Mouse (Mus musculus): ENCODE measurements at regions not wholly inside any gene's neighbourhood (a gene's known extent, or its start where the extent isn't known, plus 50 kb on each side); places are given as distances from the start of the nearest gene placed in this dataset.

DNA sequence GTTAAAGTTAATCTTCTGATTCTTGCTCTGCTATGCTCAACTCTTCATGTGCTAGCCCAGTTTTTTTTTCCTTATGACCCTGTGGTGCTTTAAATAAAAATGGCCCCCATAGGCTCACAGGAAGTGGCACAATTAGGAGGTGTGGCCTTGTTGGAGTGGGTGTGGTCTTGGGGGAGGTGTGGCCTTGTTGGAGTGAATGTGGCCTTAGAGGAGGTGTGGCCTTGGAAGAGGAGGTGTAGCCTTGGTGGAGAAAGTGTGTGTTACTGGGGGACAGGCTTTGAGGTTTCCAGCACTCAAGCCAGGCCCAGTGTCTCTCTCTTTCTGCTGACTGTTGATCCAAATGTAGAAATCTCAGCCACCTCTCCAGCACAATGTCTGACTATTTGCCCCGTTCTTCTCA is 186.0 kb upstream of the Rhobtb1 start:
- Histone ChIP-seq H3K27me3 (no peaks in the 10 kb centered on the region), H3K36me3 (no peaks in the 10 kb centered on the region), H3K9ac (no peak overlapping the region), H3K4me3 (replicated peaks) (no peak overlapping the region), H3K4me1 (no peaks in the 10 kb centered on the region), H3K27ac (no peak overlapping the region), H3K4me2 (no peak overlapping the region), H3K9me3 (replicated peaks) (no peaks in the 10 kb centered on the region)
- no peak for ATAC-seq (replicated peaks; ENCODE audit: low FRiP score)
- 94% methylated on average over 1 of the region's 1 CpGs for WGBS

DNA sequence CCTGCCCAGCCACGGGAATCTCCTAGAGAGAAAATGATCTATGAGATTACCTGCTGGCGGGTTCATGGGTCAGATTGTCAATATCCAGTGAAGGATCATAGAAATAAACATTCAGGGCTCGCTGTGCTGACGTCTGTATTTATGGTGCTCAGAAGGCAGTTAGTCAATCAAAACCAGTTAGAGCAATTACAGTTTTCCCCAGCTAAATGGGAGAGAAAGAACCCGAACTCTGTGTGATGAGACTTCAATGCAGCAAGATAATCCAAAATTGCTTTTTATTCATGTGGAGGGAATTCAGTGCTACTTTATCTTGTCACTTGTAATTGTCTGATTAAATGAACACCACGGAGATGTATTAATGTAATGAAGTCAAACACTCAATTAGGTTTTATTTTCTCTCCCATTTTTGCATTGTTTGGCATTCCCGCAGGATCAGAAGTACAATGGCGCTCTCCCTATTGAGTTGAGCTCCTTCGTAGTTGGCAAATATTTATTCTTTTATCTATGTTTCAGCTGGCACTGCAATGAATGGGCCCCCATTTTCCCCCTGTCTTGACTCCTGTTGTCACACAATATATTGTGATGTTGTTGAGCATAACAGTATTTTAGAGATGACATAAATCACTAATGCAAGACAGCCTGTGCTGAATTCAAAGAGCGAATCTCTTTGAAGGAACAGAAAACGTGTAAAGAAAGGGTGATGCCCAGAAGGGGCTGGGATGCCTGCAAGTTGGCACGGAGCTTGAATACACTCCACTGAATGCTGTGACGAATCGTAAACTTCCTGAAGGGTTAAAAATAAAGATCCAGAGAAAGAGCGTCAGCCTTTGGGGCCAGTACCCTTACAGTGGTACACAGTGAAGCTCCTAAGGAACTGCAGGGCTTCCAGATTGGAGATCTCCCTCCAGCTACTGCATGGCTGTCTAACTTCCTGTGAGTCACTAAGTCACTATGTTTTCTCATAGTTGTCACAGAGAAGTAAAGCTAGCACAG is 183.0 kb upstream of the Rhobtb1 start:
- 75% methylated on average over 15 of the region's 15 CpGs for WGBS
- Histone ChIP-seq H3K27me3 (no peaks in the 10 kb centered on the region), H3K9ac (no peak overlapping the region), H3K9me3 (replicated peaks) (no peaks in the 10 kb centered on the region), H3K36me3 (no peaks in the 10 kb centered on the region), H3K4me1 (no peaks in the 10 kb centered on the region), H3K4me3 (replicated peaks) (no peak overlapping the region), H3K27ac (no peak overlapping the region), H3K4me2 (no peak overlapping the region)
- no peak for ATAC-seq (replicated peaks; ENCODE audit: low FRiP score)

DNA sequence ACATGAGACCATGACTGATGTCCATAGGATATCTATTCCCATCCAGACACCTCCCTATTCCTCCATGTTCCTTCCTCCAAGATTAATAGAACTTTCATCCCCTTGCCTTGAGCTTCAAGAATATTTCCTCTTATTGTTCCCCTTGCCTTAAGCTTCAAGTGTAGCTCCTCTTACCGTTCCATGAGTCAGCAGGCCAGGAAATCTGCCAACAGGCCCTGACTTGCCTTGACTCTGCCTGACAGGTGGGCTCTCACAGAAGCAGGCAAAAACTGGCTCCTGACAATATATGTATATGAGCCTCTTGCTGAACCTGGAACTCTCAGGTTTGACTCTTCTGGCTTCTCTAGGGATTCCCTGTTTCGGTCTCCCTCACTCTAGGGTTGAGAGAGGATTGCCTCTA is 180.7 kb upstream of the Rhobtb1 start:
- H3K27me3 ChIP-seq, result no peaks in the 10 kb centered on the region
- 78% methylated on average over 2 of the region's 2 CpGs for WGBS
- H3K9me3 ChIP-seq (replicated peaks), result no peaks in the 10 kb centered on the region
- H3K36me3 ChIP-seq, result no peaks in the 10 kb centered on the region
- no peak overlapping the region for H3K4me3 ChIP-seq (replicated peaks)
- H3K9ac ChIP-seq, result no peak overlapping the region
- no peak overlapping the region for H3K4me2 ChIP-seq
- H3K4me1 ChIP-seq, result no peaks in the 10 kb centered on the region
- H3K27ac ChIP-seq, result no peak overlapping the region
- ATAC-seq (replicated peaks; ENCODE audit: low FRiP score), result no peak

DNA sequence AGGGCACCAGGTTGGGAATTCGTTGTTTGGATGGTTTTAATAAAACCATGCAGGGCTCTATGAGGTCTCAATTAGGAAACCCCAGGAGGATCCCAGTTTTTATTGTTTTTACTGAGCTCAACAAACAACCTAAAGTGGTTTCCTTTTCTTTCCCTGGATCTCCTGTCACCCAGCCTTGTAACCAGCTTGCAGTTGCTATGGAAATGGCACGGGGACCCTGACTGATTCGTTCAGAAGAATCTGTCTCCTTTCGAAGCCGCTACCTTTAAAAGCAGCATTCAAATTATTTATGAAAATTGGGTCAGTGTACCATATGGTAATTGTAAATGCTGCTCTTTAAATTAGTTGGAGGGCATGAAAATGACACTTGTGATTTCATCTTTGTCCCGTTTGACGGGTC is 176.5 kb upstream of the Rhobtb1 start:
- 85% methylated on average over 7 of the region's 7 CpGs for WGBS
- Histone ChIP-seq H3K4me1 (peaks cover 5% of the 10 kb centered on the region; the same call in 1 of the 2 replicates), H3K36me3 (no peaks in the 10 kb centered on the region), H3K4me3 (replicated peaks) (no peak overlapping the region), H3K4me2 (no peak overlapping the region), H3K27ac (no peak overlapping the region), H3K9ac (no peak overlapping the region), H3K27me3 (no peaks in the 10 kb centered on the region), H3K9me3 (replicated peaks) (no peaks in the 10 kb centered on the region)
- no peak for ATAC-seq (replicated peaks; ENCODE audit: low FRiP score)

DNA sequence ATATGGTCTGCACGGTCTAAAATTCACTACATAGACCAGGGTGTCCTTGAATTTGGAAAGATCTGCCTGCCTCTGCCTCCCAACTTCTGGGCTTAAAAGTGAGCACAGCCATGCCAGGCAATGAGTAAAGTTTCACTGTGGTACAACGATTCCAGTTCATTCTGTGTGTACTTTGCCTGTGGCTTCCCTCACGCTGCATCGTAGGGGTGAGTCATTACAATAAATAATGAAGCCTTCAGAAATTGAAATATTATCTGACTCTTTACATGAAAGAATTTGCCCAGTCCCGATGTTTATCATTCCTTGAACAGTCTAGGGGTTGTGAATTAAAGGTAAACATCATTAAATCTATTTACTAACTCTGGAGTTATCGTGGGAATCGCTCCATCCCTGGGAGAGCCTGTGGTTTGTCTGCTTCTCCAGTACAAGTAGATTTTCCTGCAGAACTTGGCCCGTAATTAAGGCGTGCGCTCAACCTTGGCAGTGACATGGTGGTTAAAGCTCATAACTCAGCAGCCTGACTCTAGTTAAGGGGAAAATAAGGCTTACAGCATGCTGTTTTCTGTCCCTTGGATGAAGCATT is 174.7 kb upstream of the Rhobtb1 start:
- Histone ChIP-seq H3K27me3 (no peaks in the 10 kb centered on the region), H3K4me1 (peaks cover 5% of the 10 kb centered on the region; the same call in 1 of the 2 replicates), H3K9me3 (replicated peaks) (no peaks in the 10 kb centered on the region), H3K27ac (peak overlapping the region; percentile 60; the same call in 1 of the 2 replicates), H3K36me3 (no peaks in the 10 kb centered on the region), H3K4me2 (no peak overlapping the region), H3K9ac (no peak overlapping the region), H3K4me3 (replicated peaks) (no peak overlapping the region)
- ATAC-seq (replicated peaks; ENCODE audit: low FRiP score), result peak; percentile 79
- 29% methylated on average over 10 of the region's 10 CpGs for WGBS

DNA sequence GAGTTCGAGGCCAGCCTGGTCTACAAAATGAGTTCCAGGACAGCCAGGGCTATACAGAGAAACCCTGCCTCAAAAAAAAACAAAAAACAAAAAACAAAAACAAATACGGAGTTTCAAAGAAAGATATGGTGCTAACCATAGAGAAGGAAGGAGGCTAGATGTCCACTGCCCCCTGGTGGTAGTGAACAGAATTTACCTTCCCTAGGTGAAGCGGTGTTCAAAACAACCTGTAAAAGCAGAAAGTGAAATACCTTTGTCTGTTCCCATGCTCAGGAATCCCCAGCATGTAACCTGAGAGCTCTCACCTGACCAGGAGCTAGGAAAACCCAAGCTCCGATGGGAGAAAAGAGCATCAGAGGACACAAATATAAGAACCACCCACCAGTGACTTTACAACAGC is 173.1 kb upstream of the Rhobtb1 start:
- H3K4me2 ChIP-seq, result no peak overlapping the region
- no peaks in the 10 kb centered on the region for H3K36me3 ChIP-seq
- no peak for ATAC-seq (replicated peaks; ENCODE audit: low FRiP score)
- peaks cover 5% of the 10 kb centered on the region; the same call in 1 of the 2 replicates for H3K4me1 ChIP-seq
- H3K9ac ChIP-seq, result no peak overlapping the region
- no peak overlapping the region for H3K4me3 ChIP-seq (replicated peaks)
- WGBS, result 73% methylated on average over 4 of the region's 4 CpGs
- no peaks in the 10 kb centered on the region for H3K9me3 ChIP-seq (replicated peaks)
- H3K27me3 ChIP-seq, result no peaks in the 10 kb centered on the region
- H3K27ac ChIP-seq, result no peak overlapping the region

DNA sequence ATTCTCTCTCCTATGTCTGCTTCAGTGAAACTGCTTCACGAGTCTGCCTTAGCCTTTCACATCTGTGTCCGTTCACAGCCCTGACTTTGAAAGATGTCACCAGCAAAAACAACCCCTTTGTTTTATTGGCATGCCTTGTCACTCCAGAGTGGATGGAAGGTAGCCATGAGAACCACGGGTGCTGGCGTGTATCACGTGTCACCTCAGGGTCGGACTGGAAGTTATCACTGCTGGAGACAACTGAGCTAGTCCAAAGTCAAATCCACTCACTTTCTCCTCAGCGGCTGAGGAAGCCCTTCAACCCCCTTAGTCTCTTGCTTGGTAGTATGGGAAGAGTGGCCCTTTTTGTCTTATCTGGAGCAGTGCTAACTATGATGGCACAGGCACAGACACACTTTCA is 171.3 kb upstream of the Rhobtb1 start:
- ATAC-seq (replicated peaks; ENCODE audit: low FRiP score), result no peak
- H3K36me3 ChIP-seq, result no peaks in the 10 kb centered on the region
- 59% methylated on average over 7 of the region's 7 CpGs for WGBS

DNA sequence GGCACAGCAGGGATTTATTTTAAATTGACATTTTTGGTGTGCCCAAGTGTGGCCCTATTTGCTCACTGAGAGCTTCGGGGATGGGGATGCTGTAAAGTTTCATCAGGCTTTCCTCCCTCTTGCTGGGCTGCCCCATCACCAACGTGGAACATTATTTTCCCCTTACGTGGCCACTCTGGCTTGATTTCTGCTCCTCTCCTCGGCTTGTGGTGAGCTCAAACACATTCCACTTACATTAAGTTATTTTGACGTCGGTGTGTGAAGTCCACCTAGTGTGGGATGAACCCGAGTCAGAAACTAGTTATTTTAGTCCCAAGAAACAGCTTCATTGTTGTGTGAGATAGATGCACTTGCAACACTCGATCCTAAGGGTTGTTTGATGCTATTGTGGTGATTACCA is 168.9 kb upstream of the Rhobtb1 start:
- no peak overlapping the region for H3K27ac ChIP-seq
- no peaks in the 10 kb centered on the region for H3K27me3 ChIP-seq
- no peaks in the 10 kb centered on the region for H3K9me3 ChIP-seq (replicated peaks)
- H3K36me3 ChIP-seq, result no peaks in the 10 kb centered on the region
- H3K4me3 ChIP-seq (replicated peaks), result no peak overlapping the region
- no peak overlapping the region for H3K4me2 ChIP-seq
- WGBS, result 83% methylated on average over 8 of the region's 8 CpGs
- no peak for ATAC-seq (replicated peaks; ENCODE audit: low FRiP score)
- no peaks in the 10 kb centered on the region for H3K4me1 ChIP-seq
- no peak overlapping the region for H3K9ac ChIP-seq

More for the DNA sequence above, 171.3 kb upstream of the Rhobtb1 start:
- no peak overlapping the region for H3K4me2 ChIP-seq
- no peaks in the 10 kb centered on the region for H3K27me3 ChIP-seq
- H3K9me3 ChIP-seq (replicated peaks), result no peaks in the 10 kb centered on the region
- peaks cover 5% of the 10 kb centered on the region; the same call in 1 of the 2 replicates for H3K4me1 ChIP-seq
- no peak overlapping the region for H3K4me3 ChIP-seq (replicated peaks)
- H3K27ac ChIP-seq, result no peak overlapping the region
- H3K9ac ChIP-seq, result no peak overlapping the region

DNA sequence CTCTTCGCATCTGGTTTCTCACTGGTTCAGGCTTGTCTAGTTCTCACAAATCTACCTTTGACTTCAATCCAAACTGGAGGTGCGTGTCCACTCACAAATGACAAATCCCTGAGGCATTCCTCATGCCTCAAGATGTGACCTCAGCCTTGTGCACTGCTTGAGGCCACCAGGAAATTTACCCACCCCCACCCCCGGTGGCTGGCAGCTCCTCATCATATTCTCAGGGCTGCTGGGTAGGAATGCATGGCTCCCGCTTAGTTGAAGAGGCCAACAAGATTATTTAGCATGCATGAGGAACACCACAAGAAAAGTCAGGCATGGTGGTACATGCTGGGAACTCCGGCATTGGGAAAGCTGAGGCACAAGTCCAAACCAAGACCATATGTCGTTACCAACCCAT is 160.7 kb upstream of the Rhobtb1 start:
- no peak overlapping the region for H3K27ac ChIP-seq
- H3K9ac ChIP-seq, result no peak overlapping the region
- no peak overlapping the region for H3K4me2 ChIP-seq
- no peaks in the 10 kb centered on the region for H3K36me3 ChIP-seq
- H3K9me3 ChIP-seq (replicated peaks), result no peaks in the 10 kb centered on the region; the same call in 1 of the 2 replicates
- no peak for ATAC-seq (replicated peaks; ENCODE audit: low FRiP score)
- WGBS, result 83% methylated on average over 6 of the region's 6 CpGs
- H3K4me1 ChIP-seq, result no peaks in the 10 kb centered on the region
- no peak overlapping the region for H3K4me3 ChIP-seq (replicated peaks)
- H3K27me3 ChIP-seq, result no peaks in the 10 kb centered on the region

DNA sequence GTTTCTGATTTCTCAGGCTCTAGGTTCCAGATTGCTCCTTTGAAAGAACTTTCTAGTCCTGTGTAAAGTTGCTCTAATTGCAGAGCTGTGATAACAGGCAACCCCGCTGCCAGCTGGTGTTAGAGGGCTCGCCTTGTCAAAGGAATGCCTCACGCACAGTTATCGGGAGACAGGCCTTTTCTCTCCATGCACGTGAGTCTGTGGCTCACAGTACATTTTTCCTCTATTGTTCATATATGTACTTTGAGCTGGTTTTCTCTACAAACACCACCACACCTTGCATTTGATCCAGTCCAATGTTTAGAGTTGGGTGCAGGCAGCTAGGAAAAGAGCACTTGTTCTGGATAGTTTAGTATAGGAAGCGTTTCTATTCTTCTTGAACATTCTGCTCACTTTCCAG is 151.6 kb upstream of the Rhobtb1 start:
- Histone ChIP-seq H3K9ac (no peak overlapping the region), H3K27ac (no peak overlapping the region), H3K4me1 (no peaks in the 10 kb centered on the region), H3K36me3 (no peaks in the 10 kb centered on the region), H3K4me2 (no peak overlapping the region), H3K27me3 (no peaks in the 10 kb centered on the region), H3K4me3 (replicated peaks) (no peak overlapping the region), H3K9me3 (replicated peaks) (0 out of 2 replicates have a peak, but pooled peaks cover 4% of the 10 kb centered on the region)
- 92% methylated on average over 6 of the region's 6 CpGs for WGBS
- ATAC-seq (replicated peaks; ENCODE audit: low FRiP score), result no peak

DNA sequence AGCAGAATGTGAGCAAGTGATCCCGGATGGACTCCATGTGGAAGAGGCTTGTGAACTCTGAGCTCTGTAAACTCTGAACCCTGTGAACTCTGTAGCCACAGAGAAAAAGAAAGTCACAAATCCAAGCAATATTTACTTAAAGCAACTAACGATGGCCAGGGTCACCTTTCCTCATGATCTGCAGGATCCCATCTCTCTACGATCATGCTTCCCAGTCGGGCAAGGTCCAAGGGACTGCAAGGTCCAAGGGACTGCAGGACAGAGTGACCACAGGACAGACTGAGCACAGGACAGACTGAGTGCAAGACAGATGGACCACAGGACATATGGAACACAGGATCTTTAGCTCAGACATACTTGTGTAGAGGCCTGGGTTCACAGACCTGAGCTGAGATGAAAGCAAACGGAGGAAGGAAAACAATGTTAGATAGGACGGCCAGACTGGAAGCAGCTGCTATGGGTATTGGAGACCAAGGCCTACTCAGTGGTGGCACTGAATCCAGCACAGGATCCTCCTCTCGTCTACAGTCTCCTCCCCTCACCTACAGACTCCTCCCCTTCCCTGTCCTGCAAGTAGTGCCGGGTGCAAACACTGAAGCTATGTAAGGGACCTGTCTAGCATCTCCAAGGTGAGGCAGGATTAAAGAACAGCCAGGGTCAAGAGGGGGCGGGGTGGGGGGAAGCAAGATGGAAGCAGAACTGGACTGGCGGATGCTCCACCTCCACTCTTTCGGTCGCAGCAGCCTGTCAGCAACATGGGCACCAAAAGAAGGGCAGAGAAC is 149.4 kb upstream of the Rhobtb1 start:
- ATAC-seq (replicated peaks; ENCODE audit: low FRiP score), result no peak
- Histone ChIP-seq H3K36me3 (no peaks in the 10 kb centered on the region), H3K9ac (no peak overlapping the region), H3K4me1 (no peaks in the 10 kb centered on the region), H3K27ac (no peak overlapping the region), H3K4me3 (replicated peaks) (no peak overlapping the region), H3K27me3 (no peaks in the 10 kb centered on the region), H3K9me3 (replicated peaks) (0 out of 2 replicates have a peak, but pooled peaks cover 4% of the 10 kb centered on the region), H3K4me2 (no peak overlapping the region)
- WGBS, result 83% methylated on average over 12 of the region's 12 CpGs
